Mouse (Mus musculus) right cerebral cortex, postnatal 4 days (tissue): Measurements from ENCODE around the gene Igtp.
"Not testable (repeated sequence)": the region's sequence is repeated elsewhere in the genome, so short reads cannot be mapped to it uniquely, and the experiment has no call there.

Experiments
- DNase-seq: peaks from one replicate; pipeline ENCODE4 v3.0.0-alpha.2; 2022

The Igtp gene

GRCm38 (mm10) chr11:58214391-58215048 lies 15.2 kb downstream of the Igtp start:
- peak; percentile 14 for DNase-seq

DNA sequence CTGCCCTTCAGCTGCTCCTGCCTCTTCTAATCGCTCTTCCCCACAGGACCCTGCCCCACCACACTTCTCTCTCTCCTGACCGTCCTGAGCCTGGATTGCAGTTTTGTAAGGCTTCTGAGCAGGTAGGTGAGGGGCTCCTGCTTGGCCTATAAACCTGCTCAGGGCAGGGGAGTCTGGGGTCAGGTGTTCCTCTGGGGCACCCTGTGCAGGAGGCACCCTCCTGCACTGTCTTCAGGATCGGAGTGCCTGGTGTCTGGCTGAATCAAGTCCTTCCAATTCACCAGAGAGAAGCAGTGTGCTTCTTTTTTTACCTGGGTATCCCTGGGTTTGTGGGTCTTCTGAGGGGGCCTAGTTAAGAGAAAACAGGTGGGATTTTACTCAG lies 15.7 kb downstream of the Igtp start:
- DNase-seq: not testable (repeated sequence)

GRCm38 (mm10) chr11:58215814-58216213 lies 16.5 kb downstream of the Igtp start:
- DNase-seq: no peak

DNA sequence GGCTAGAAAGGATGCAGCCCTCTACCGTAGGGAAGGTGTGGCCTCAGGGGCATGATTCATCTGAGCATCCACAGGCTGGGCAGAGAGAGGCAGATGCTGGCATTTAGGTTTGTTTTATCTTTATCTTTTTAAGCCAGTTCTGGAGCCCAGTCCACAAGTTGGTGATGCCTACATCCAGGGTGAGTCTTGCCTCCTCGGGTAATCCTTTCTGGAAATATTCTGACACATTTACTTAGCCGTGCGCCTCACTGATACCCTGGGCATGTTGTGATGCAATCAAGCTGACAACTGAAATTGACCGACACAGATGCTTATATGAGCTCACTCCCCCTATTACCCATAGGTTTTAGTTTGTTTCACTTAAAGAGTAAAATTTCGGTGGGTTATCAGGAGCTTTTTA lies 17.5 kb downstream of the Igtp start:
- DNase-seq: no peak

- DNase-seq: no peak
Measured at GRCm38 (mm10) chr11:58223751-58224150, 24.4 kb downstream of the Igtp start.

DNA sequence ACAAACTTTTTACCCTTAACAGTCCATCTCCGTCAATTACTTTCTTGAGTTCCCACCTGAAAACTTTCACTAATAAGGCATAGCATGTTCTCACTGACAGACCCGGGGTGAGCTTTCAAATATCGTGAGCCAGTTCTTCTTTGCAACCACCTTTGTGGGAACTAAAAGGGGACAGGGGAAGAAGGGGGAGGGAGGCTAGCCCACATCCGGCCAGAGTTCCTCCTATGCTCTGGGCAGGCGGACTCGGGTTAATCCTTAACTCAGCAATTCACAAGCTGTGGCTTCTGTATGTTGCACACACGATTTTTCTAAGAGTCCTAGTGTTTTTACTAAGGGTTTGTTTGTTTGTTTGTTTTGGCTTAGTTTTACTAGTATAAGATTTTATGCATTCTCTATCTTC lies 25.0 kb downstream of the Igtp start:
- DNase-seq: no peak

GRCm38 (mm10) chr11:58224872-58225271 lies 25.5 kb downstream of the Igtp start:
- DNase-seq: not testable (repeated sequence)

GRCm38 (mm10) chr11:58225655-58226054 lies 26.3 kb downstream of the Igtp start:
- peak; percentile 36 for DNase-seq

DNA sequence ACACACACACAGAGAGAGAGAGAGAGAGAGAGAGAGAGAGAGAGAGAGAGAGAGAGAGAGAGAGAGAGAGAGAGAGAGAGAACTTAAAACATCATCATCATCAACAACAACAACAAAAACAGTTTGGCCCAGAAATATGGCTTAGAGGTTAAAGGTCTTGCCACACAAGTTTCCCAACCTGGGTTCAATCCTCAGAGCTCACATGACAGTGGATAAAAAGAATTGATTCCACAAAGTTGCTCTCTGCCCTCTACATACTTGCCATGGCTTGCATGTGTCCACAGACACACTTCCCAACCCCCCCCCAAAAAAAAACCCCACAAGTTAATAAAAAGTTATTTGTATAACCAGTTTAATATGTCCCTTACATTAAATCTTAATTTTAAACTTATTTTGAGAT lies 27.1 kb downstream of the Igtp start:
- DNase-seq: no peak

DNA sequence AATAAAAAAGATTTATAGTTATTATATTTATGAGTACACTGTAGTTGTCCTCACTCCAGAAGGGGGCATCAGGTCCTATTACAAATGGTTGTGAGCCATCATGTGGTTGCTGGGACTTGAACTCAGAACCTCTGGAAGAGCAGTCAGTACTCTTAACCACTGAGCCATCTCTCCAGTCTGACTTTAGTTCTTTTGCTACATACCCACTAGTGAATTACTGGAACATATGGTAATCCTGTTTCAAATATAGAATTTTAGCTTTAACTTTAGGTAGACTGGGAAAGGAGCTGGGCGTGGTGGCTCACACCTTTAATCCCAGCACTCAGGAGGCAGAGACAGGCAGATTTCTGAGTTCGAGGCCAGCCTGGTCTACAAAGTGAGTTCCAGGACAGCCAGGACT lies 28.7 kb downstream of the Igtp start:
- DNase-seq: not testable (repeated sequence)

DNA sequence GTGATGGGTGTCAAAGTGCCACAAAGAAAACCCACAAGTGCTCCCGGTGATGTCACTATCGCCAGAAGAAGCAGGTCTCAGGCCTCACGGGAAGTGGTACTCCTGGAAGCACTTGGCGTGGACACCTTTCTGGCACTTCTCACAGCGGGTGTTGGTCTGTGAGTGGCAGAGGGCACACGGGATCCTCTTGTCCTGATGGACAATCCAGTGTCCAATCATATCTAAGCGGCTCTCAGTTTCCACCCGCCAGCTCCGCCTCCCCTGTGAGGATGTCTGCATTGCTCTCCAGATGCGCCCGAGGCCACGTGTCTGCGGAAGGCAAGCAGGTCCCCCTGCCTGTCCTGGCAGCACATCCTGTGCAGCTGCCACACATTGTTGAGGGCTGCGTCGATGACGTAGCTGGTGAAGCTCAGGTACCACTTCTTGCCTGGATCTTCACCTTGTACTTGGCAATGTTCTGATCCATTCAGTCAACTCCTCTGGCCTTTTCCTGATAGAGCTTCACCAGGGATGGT lies 31.1 kb downstream of the Igtp start:
- DNase-seq: no peak

- DNase-seq: no peak
Measured at GRCm38 (mm10) chr11:58231156-58231555, 31.8 kb downstream of the Igtp start.

- not testable (repeated sequence) for DNase-seq
Measured at GRCm38 (mm10) chr11:58234551-58234950, 35.2 kb downstream of the Igtp start.

- no peak for DNase-seq
Measured at GRCm38 (mm10) chr11:58235152-58235551, 35.8 kb downstream of the Igtp start.

GRCm38 (mm10) chr11:58238840-58239791 lies 39.8 kb downstream of the Igtp start:
- DNase-seq: peak; percentile 37

GRCm38 (mm10) chr11:58247294-58247693 lies 47.9 kb downstream of the Igtp start:
- no peak for DNase-seq

GRCm38 (mm10) chr11:58249203-58249981 lies 50.0 kb downstream of the Igtp start:
- DNase-seq: no peak

- DNase-seq: no peak
Measured at GRCm38 (mm10) chr11:58250550-58250949, 51.2 kb downstream of the Igtp start.

- DNase-seq: no peak
Measured at GRCm38 (mm10) chr11:58254411-58254810, 55.1 kb downstream of the Igtp start.
